Mouse (Mus musculus): ENCODE measurements around the gene Tff1. TPM values are rescaled to one million over a fixed set of nuclear protein-coding genes. Genes with fewer than 3 reads are reported as not detected.

The Tff1 gene
- polyA plus RNA-seq, 2 experiments, result not detected

DNA sequence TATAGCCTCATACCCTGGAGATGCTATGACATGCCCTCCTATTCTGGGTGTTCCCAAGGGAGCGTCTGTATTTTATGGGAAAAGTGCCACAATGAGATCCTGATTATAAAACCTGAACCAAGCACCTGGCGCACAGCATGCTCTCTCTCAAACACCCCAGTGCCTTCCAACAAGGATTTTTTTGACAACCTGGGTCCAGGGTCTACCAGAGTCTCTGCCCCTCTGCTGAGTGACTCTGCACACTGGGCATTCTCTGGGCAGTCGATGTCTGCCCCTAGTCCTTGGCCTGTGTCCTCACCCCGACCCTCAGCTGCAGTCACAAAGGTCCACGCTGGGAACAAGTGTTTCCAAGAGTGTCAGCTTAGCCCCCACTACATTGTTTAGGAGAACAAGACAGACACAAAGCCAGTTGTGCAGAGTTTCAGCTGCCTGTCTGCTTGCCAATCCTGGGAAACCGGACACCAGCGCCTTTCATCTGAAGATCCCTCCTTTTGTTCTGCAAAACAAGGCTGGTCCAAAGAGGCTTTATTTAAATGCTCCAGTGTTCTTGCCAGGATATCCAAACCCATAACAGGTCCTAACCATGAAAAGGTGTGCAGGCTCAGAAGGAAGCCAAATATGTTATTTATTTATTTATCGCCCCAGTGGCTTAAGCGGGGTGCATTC lies 51.8 kb downstream of the Tff1 start:
- Histone ChIP-seq H3K27me3 (ENCODE audit: control insufficient read depth, insufficient read depth, low read length) (no peaks in the 10 kb centered on the region), H3K4me3 (replicated peaks; ENCODE audit: low read length) (no peak overlapping the region), H3K36me3 (ENCODE audit: control insufficient read depth, insufficient read depth, low read length) (no peaks in the 10 kb centered on the region), H3K27ac (replicated peaks; ENCODE audit: low read depth, low read length) (no peak overlapping the region), H3K9ac (ENCODE audit: low read depth, low read length, severe bottlenecking) (no peak overlapping the region), H3K4me1 (ENCODE audit: control insufficient read depth, insufficient read depth, low read length) (no peaks in the 10 kb centered on the region), H3K9me3 (ENCODE audit: control insufficient read depth, low read length) (no peaks in the 10 kb centered on the region), H3K4me2 (replicated peaks; ENCODE audit: low read depth, low read length, severe bottlenecking) (no peak overlapping the region)
- WGBS, result 55% methylated on average over 9 of the region's 9 CpGs
- TF ChIP-seq POLR2A (IDR thresholded peaks at IDR 0.05; ENCODE audit: borderline replicate concordance, extremely low read depth, insufficient read depth, insufficient read length), result no peak
- ATAC-seq (ENCODE audit: low FRiP score, low read depth), result peak; percentile 42; the same call in 1 of the 2 replicates
- DNase-seq (ENCODE audit: low spot score), result peak; percentile 32

Other genes with a start within 250 kb of the Tff1 start
- gene Umodl1, start 210.6 kb downstream of the Tff1 start, polyA plus RNA-seq (2012; rRNA removed), result 0.03 and 0.08 TPM in 2 replicates
- 0.15 and 0.25 TPM in 2 replicates for gene Umodl1, start 210.6 kb downstream of the Tff1 start, polyA plus RNA-seq (2014; fragmentation: Nextera tagmentation; extraction: Ambion mirVana)
- 3.2 and 3.4 TPM in 2 replicates for gene Abcg1, start 107.6 kb downstream of the Tff1 start, polyA plus RNA-seq (2012; rRNA removed)
- gene Abcg1, start 107.6 kb downstream of the Tff1 start, polyA plus RNA-seq (2014; fragmentation: Nextera tagmentation; extraction: Ambion mirVana), result 6.8 and 7.5 TPM in 2 replicates
- gene Tff3, start 35.6 kb downstream of the Tff1 start, polyA plus RNA-seq (2012; rRNA removed), result 0.33 and 0.99 TPM in 2 replicates
- not detected in 2 replicates for gene Tff3, start 35.6 kb downstream of the Tff1 start, polyA plus RNA-seq (2014; fragmentation: Nextera tagmentation; extraction: Ambion mirVana)
- gene Tff2, start 21.0 kb downstream of the Tff1 start, polyA plus RNA-seq (2012; rRNA removed), result 0.24 TPM in 1 of 2 replicates, not detected in the other
- not detected in 2 replicates for gene Tff2, start 21.0 kb downstream of the Tff1 start, polyA plus RNA-seq (2014; fragmentation: Nextera tagmentation; extraction: Ambion mirVana)
- 0.03 and 0.06 TPM in 2 replicates for gene Tmprss3, start 33.7 kb upstream of the Tff1 start, polyA plus RNA-seq (2012; rRNA removed)
- not detected in 2 replicates for gene Tmprss3, start 33.7 kb upstream of the Tff1 start, polyA plus RNA-seq (2014; fragmentation: Nextera tagmentation; extraction: Ambion mirVana)
- gene Ubash3a, start 42.6 kb upstream of the Tff1 start, polyA plus RNA-seq (2012; rRNA removed), result 0.30 and 0.35 TPM in 2 replicates
- gene Ubash3a, start 42.6 kb upstream of the Tff1 start, polyA plus RNA-seq (2014; fragmentation: Nextera tagmentation; extraction: Ambion mirVana), result 0.37 and 0.51 TPM in 2 replicates
- gene Rsph1, start 112.1 kb upstream of the Tff1 start, polyA plus RNA-seq (2012; rRNA removed), result 0.13 and 0.33 TPM in 2 replicates
- 0.18 and 0.51 TPM in 2 replicates for gene Rsph1, start 112.1 kb upstream of the Tff1 start, polyA plus RNA-seq (2014; fragmentation: Nextera tagmentation; extraction: Ambion mirVana)
- 1.8 and 2.4 TPM in 2 replicates for gene Slc37a1, start 121.5 kb upstream of the Tff1 start, polyA plus RNA-seq (2012; rRNA removed)
- gene Slc37a1, start 121.5 kb upstream of the Tff1 start, polyA plus RNA-seq (2014; fragmentation: Nextera tagmentation; extraction: Ambion mirVana), result 1.5 and 1.6 TPM in 2 replicates
- gene Pde9a, start 220.9 kb upstream of the Tff1 start, polyA plus RNA-seq (2012; rRNA removed), result 47.3 and 77.7 TPM in 2 replicates
- gene Pde9a, start 220.9 kb upstream of the Tff1 start, polyA plus RNA-seq (2014; fragmentation: Nextera tagmentation; extraction: Ambion mirVana), result 27.2 and 33.5 TPM in 2 replicates